Mouse (Mus musculus): Measurements from ENCODE around the gene Rptor.

Rptor gene

DNA sequence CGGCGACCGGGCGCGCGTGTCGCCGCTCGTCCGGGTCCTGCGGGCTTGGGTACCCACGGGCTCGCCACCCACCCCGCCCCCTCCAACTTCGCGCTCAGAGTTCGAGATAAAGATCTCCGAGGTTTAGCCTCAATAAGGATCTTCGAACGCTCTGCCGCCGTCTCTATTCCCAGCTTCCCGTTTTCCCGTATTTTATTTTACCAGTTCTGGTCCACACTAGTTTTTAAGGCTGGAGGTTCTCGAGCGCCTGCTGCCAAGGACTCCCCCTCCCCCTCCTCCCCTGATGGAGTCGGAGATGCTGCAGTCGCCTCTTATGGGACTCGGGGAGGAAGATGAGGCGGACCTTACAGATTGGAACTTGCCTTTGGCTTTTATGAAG lies 811 bp downstream of the Rptor start:
- no peak for DNase-seq (ENCODE audit: low spot score in 2 of 2)

GRCm38 (mm10) chr11:119607464-119607863 lies 4.8 kb downstream of the Rptor start:
- DNase-seq (ENCODE audit: low spot score in 2 of 2), result no peak

DNA sequence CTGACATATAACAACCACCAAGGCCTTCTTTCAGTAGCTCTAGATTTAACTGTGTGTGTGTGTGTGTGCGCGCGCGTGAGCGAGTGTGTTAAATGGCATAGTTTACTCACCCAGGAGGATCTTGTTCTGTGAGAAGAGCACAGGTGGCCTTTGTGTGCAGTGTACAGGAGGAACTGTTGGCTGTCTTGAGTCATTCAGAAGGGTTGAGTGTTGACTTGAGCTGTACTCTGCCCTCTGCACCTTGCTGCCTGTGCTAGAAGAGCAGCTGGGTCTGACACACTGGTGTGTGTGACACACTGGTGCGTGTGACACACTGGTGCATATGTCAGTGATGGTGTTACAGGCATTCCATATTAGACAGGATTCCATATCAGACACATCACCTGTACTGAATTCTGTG lies 8.8 kb downstream of the Rptor start:
- DNase-seq (ENCODE audit: low spot score in 2 of 2), result no peak

GRCm38 (mm10) chr11:119612179-119612578 lies 9.5 kb downstream of the Rptor start:
- DNase-seq (ENCODE audit: low spot score in 2 of 2), result no peak

DNA sequence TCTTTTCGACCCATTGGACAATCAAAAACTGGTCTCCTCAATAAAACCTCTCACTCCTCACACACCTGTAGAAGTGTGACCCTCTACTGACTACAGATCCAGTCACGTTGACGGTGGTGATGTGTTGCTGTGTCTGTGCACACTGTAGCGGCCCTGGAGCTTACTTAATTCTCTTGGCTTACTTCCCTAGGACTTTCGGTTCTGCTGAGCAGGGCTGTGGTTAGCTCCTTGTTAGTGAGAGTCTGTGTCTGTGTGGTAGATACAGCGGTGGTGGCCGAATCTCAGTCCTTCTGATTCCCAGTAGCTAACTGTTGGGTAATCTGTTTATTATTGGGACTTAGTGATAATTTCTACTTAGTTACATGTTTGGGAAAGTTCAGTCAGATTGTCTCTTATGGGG lies 12.4 kb downstream of the Rptor start:
- no peak for DNase-seq (ENCODE audit: low spot score in 2 of 2)

DNA sequence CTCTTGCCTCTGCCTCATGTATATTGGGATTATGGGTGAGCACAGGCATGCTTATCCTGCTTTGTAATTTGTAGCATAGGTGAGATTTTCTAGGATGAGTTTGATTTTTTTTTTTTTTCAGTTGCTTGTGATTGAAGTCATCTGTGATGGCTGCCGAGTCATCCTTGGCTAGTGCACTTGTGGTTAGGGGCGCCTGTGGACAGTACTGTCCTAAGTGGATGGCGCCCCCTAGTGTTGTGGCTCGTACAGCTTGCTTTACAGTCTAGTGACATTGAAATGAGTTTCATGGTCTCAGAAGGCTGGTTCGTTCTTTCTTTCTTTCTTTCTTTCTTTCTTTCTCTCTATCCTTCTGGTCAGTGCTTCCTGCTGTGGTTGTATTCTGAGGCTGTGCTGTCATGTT lies 16.1 kb downstream of the Rptor start:
- peak in 1 of 2 experiments; percentile 59 for DNase-seq (ENCODE audit: low spot score in 2 of 2)

DNA sequence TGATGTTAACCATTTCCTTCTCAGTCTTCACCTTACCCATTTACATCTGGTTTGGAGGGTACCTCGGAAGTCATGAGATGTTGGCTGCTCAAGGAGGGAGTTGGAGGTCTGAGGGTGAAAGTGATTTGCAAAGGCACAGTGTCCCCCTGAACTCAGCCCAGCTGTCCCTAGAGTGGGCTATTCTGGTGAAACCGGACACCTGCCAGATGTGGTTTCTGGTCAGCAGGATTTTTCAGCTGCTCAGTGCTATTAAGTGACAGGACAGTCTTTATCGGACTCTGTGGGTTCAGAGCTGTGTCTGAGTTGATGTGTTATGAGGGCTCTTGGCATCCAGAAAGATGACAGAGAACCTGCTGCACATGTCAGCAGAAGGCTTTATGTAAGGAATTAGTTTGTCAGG lies 18.6 kb downstream of the Rptor start:
- no peak for DNase-seq (ENCODE audit: low spot score in 2 of 2)

DNA sequence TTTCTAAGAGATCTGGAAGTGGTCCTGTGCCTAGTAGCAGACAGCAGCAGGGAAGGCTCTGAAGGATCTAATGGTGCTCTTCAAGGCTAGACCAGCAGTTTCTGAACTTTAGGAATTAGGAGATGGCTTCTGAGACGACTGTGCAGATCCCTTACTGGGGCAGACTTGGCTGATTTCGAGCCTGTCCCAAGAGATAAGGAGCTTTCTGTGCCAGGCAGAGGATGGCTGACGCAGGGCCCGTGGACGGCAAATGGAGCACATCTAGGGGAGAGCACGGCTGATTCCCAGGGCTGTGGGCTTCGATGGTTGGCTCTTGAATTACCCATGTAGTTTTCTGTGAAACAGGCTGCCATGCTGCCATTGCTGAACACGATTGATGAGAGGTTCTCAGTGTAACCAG lies 21.1 kb downstream of the Rptor start:
- DNase-seq (ENCODE audit: low spot score in 2 of 2), result no peak

GRCm38 (mm10) chr11:119624401-119624800 lies 21.7 kb downstream of the Rptor start:
- no peak for DNase-seq (ENCODE audit: low spot score in 2 of 2)

- DNase-seq (ENCODE audit: low spot score in 2 of 2), result no peak
Observed at GRCm38 (mm10) chr11:119624955-119625354, 22.2 kb downstream of the Rptor start.

- no peak for DNase-seq (ENCODE audit: low spot score in 2 of 2)
Observed at GRCm38 (mm10) chr11:119625476-119625875, 22.8 kb downstream of the Rptor start.

DNA sequence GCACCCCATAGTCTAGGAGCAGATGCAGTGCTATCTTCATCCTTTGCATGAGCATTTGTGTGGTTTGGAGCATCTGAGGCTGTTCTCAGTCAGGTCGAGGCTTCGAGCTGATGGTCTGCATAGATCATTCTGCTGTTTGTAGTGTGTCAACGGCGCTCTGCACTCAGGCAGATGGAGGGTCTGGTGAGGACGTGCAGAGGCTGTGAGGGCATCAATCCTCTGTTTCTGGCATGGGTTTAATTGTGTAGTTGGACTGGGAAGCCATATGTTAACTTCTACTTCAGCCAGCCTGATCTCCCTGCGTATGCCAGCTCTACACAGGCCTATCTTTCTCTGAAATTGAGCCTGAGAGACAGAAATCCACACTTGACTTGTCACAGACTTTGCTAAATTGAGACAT lies 23.2 kb downstream of the Rptor start:
- DNase-seq (ENCODE audit: low spot score in 2 of 2), result no peak

DNA sequence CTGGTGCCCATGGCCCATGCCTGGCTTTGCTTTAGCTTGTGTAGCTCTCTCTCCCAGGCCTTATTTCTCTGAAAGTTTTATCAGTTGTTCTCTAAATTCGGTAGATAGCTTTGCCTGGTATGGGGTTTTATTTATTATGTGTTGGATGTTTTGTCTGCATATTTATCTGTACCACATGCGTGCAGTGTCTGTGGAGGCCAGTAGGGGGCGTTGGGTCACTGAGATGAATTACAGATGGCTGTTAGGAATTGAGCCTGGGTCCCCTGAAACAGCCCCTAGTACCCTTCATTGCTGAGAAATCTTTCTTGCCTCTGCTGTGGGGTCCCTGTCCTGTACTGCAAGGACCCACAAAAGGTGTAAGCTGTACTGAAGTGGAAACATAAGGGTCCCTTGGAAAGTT lies 24.5 kb downstream of the Rptor start:
- DNase-seq (ENCODE audit: low spot score in 2 of 2), result no peak

DNA sequence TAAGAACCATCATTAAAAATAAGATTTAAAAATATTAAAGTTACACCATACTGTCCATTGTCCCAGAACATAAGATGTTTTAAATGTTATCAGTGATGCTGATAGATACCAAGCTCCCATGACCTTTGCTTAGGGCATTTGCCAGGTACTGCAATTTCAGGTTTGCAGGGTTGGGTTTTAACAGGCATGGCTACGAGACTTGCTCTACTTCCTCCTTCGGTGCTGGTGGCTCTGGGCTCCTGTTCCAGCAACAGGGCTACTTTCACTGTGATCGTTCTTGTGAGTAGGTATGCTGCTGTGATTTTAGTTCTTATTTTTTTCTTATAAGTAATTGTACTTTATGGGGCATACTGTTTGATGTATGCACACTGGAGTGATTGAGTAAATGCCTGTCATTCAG lies 26.4 kb downstream of the Rptor start:
- DNase-seq (ENCODE audit: low spot score in 2 of 2), result no peak

GRCm38 (mm10) chr11:119630329-119630728 lies 27.6 kb downstream of the Rptor start:
- no peak for DNase-seq (ENCODE audit: low spot score in 2 of 2)

GRCm38 (mm10) chr11:119631222-119631870 lies 28.6 kb downstream of the Rptor start:
- no peak for DNase-seq (ENCODE audit: low spot score in 2 of 2)

GRCm38 (mm10) chr11:119636371-119636883 lies 33.7 kb downstream of the Rptor start:
- no peak for DNase-seq (ENCODE audit: low spot score in 2 of 2)

DNA sequence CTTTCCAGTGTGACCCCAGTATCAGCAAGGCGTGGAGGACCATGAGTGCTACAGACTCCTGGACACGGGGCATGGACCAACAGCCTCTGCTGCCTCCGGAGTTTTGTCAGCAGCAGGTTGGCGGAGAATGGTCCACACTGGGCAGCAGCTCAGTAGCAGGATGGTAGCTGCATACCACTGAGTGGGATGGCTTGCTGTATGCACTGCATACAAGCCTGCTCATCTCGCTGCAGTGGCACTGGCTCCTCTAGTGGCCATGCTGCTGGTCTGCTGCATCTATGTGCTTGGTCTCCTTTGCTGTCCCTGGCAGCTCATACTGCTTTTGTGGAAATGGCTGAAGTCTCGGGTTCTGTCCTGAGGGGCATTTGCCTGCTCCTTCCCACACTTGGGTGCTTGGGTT lies 34.8 kb downstream of the Rptor start:
- DNase-seq (ENCODE audit: low spot score in 2 of 2), result no peak

DNA sequence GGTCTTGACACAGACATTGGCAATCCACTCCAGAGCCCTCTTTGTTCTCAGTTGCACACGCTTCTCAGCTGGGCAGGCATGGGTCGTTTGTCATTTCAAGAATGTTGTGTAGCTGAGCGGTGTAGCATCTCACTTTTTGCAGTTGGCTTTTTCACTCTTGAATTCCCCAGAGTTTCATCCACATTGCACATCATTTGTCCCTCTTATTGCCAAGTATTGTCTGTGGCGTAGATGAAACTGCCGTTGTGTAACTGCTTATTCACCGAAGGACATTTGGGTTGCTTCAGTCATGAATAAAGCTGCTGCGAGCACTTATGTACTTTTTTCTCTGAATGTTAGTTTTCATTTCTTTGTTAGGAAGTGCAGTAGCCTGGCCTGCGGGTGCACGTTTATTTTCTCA lies 37.8 kb downstream of the Rptor start:
- DNase-seq (ENCODE audit: low spot score in 2 of 2), result no peak

GRCm38 (mm10) chr11:119641831-119642381 lies 39.2 kb downstream of the Rptor start:
- DNase-seq (ENCODE audit: low spot score in 2 of 2), result no peak

DNA sequence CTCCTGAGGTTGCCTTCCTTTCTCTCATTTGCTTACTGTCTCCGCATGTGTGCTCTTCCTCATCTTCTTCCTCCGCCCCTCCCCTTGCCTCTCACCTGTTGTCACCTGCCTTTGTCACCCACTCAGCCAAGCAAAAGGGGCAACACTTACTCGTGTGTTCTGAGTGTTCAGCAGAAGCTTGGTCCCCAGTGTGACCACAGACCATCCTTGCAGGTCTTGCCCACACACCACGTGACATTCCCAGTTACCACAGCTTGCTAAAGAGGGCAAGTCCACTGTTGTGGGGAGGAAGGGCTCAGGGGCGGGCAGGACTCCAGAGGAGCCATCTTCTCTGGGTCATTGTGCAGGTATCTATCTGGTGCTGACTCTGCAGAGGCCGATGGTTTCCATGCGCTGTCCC lies 40.6 kb downstream of the Rptor start:
- DNase-seq (ENCODE audit: low spot score in 2 of 2), result no peak

DNA sequence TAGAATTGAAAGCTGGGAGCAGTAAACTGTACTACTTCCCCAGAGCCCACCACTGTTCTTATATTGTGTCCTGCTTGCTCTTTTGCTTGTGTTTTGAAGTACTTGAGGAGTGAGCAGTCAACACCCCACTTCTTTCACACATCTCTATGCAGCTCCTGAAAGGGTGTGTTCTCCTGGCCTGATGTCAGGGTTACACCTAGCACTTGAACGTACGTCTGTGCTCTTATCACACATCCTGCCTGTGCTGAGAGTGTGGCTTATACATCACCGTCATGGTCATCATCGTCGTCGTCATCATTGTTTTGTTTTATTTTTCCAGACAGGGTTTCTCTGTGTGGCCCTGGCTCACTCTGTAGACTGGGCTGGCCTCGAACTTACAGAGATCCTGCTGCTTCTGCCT lies 41.4 kb downstream of the Rptor start:
- no peak for DNase-seq (ENCODE audit: low spot score in 2 of 2)

GRCm38 (mm10) chr11:119644612-119645379 lies 42.1 kb downstream of the Rptor start:
- no peak for DNase-seq (ENCODE audit: low spot score in 2 of 2)
